In the genomic region with DNA sequence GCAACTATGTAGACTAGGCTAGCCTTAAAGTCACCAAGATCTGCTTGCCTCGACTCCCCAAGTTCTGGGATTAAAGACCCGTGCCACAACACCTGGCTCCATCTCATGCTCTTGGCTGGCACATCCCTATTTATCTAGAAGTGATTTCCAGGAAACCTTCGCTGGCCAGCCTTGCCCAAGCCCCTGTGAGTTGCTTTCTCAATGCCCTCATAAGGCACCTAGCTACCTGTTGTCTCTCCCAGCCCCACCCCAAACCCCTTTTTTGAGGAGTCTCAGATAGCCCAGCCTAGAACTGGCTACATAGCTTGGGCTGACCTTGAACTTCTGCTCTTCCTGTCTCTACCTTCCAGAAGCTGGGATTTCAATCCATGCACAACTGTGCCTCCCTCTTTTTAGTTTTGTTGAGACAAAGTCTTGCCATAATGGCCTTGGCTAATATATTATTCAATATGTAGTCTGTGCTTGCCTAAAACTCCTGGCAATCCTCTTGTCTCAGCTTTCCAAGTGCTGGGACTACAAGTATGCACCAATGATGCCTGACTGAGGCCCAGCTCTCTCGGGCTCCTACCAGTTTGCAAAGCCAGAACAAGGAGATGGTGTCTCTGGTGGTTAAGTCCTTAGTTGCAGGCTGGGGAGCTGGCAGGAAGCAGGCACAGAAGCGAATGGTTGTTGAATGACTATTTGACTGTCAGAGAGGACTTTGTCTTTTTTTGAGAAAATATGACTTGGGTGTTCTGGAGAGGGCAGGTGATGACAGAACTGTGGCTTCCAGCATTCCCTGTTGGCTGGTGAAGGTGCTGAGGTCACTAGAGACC, we compare ENCODE assay signal across 7 mouse cellular contexts. TPM values are rescaled to one million over a fixed set of nuclear protein-coding genes. Genes with fewer than 3 reads are reported as not detected.
DNase-seq lines count a peak whose midpoint lies in the region; ATAC-seq and TF ChIP-seq lines count a peak whose summit lies in the region.

No protein-coding gene starts in this region.

- 0 out of 2 replicates have a peak overlapping the region, but pooled peaks have one; percentile 61 for H3K4me3 ChIP-seq in hindbrain, embryonic 14.5 days (replicated peaks; ENCODE audit: low read length)
- H3K4me3 ChIP-seq in lung, embryonic 14.5 days (ENCODE audit: low read depth, low read length): peak overlapping the region; percentile 85; the same call in 1 of the 2 replicates

- no peaks in the 10 kb centered on the region for H3K27me3 ChIP-seq in hindbrain, embryonic 14.5 days (ENCODE audit: control insufficient read depth, insufficient read depth, low read length)
- H3K27me3 ChIP-seq in lung, embryonic 14.5 days (ENCODE audit: insufficient read depth, low read length): no peaks in the 10 kb centered on the region

- H3K9ac ChIP-seq in hindbrain, embryonic 14.5 days: no peak overlapping the region
- H3K9ac ChIP-seq in lung, embryonic 14.5 days: no peak overlapping the region

- DNase-seq in 3T3-L1 (ENCODE audit: low read depth, low spot score) (peak; percentile 75), A20 (ENCODE audit: low read depth, low spot score) (peak; percentile 84)
- peak; percentile 35 for DNase-seq in embryo, embryonic 9.5 days (ENCODE audit: extremely low spot score)
- no peak for DNase-seq in hindbrain, embryonic 14.5 days (ENCODE audit: low spot score)
- peak; percentile 63 for DNase-seq in lung, embryonic 14.5 days
- peak; percentile 56 for DNase-seq in retina, embryonic 14.5 days (ENCODE audit: low spot score)
- no peak for DNase-seq in frontal cortex, postnatal 14 days (ENCODE audit: low spot score in 2 of 2)

- WGBS in hindbrain, embryonic 14.5 days: 69% methylated on average over 5 of the region's 5 CpGs
- 69% methylated on average over 5 of the region's 5 CpGs for WGBS in lung, embryonic 14.5 days

- no peaks in the 10 kb centered on the region for H3K36me3 ChIP-seq in hindbrain, embryonic 14.5 days (replicated peaks; ENCODE audit: control insufficient read depth, insufficient read depth)
- no peaks in the 10 kb centered on the region for H3K36me3 ChIP-seq in lung, embryonic 14.5 days (ENCODE audit: insufficient read depth)

- H3K27ac ChIP-seq in hindbrain, embryonic 14.5 days: peak overlapping the region; percentile 96
- no peak overlapping the region for H3K27ac ChIP-seq in lung, embryonic 14.5 days (ENCODE audit: low read depth)

- no peaks in the 10 kb centered on the region for H3K9me3 ChIP-seq in hindbrain, embryonic 14.5 days (ENCODE audit: control insufficient read depth, low read length)
- no peaks in the 10 kb centered on the region for H3K9me3 ChIP-seq in lung, embryonic 14.5 days (ENCODE audit: low read depth, low read length)

- ATAC-seq in hindbrain, embryonic 14.5 days (ENCODE audit: low FRiP score): no peak
- ATAC-seq in lung, embryonic 14.5 days (ENCODE audit: insufficient read depth): no peak

- peaks cover 19% of the 10 kb centered on the region for H3K4me1 ChIP-seq in hindbrain, embryonic 14.5 days (replicated peaks; ENCODE audit: control insufficient read depth, insufficient read depth, low read length)
- peaks cover 11% of the 10 kb centered on the region; the same call in 1 of the 2 replicates for H3K4me1 ChIP-seq in lung, embryonic 14.5 days (ENCODE audit: insufficient read depth)

- TF ChIP-seq CTCF in lung, embryonic 14.5 days (IDR thresholded peaks at IDR 0.05; ENCODE audit: low read depth): peak; percentile 52

- H3K4me2 ChIP-seq in hindbrain, embryonic 14.5 days (replicated peaks): 0 out of 2 replicates have a peak overlapping the region, but pooled peaks have one; percentile 82
- H3K4me2 ChIP-seq in lung, embryonic 14.5 days: peak overlapping the region; percentile 95

RNA-seq across cellular contexts. Expression of a gene that starts 0.8 kb away (rescaled TPM):
- 14.7 and 17.5 TPM in 2 replicates for polyA plus RNA-seq in hindbrain, embryonic 14.5 days (2014; fragmentation: Nextera tagmentation; extraction: Ambion mirVana)
- polyA plus RNA-seq in lung, embryonic 14.5 days (2014; fragmentation: Nextera tagmentation; extraction: Ambion mirVana): 15.8 and 17.7 TPM in 2 replicates

Comparison
In these comparisons a context has a peak if more than half of its experiments do, and no peak if none do; other contexts are left out.
1. DNase-seq: peak in 3T3-L1 (single experiment), A20 (single experiment), embryo, embryonic 9.5 days (single experiment), lung, embryonic 14.5 days (single experiment) and retina, embryonic 14.5 days (single experiment); none in hindbrain, embryonic 14.5 days (single experiment) and frontal cortex, postnatal 14 days (0 of 2).